Comparison of ENCODE assay signal across 25 mouse cellular contexts in the genomic region with DNA sequence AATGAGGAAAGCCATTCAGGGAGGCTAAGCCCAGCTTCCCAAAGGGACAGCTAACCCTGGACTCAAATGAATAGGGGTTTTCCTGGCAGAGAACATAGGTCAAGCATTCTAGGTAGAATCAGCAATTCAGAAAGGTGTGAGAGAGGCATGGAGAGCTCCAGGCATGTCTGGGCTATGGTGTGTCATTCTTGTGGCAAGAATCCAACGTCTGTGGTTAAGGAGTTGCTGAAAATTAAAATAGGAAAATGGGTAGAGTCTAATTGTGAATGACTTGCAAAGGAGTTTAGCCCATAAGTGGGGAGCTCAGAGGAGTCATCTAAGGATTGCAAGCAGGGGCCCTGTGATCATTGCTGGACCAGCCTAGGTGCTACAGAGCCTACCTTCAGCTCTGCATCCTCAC. TPM values are rescaled to one million over a fixed set of nuclear protein-coding genes. Genes with fewer than 3 reads are reported as not detected.
"Had no signal": no experiment of that assay in that cellular context is flagged by ENCODE, and none has a peak within 500 bp of the region (broad histone marks: within the 10 kb centered on the region; RNA-seq: fewer than 3 reads in every experiment).

No protein-coding gene starts in this region.

- H3K4me1 ChIP-seq: megakaryocyte, embryonic 14.5 days; midbrain, embryonic 13.5 days; midbrain, embryonic 15.5 days; neural tube, embryonic 12.5 days had no signal

- H3K27ac ChIP-seq: macrophage; midbrain, embryonic 13.5 days; midbrain, embryonic 15.5 days; neural tube, embryonic 12.5 days had no signal

- H3K27me3 ChIP-seq: midbrain, embryonic 13.5 days; midbrain, embryonic 15.5 days; neural tube, embryonic 12.5 days had no signal

- H3K4me3 ChIP-seq: megakaryocyte, embryonic 14.5 days; midbrain, embryonic 13.5 days; midbrain, embryonic 15.5 days; neural tube, embryonic 12.5 days had no signal

- DNase-seq: lung, adult 18-20 months; lung, embryonic 14.5 days; lung, postnatal 10 days; lung, postnatal 36 days; right cerebral cortex, postnatal 25 days; right cerebral cortex, postnatal 4 days; spleen, adult 18-20 months; thymus, adult 18-20 months; thymus, postnatal 14 days; thymus, postnatal 36 days had no signal

- H3K9ac ChIP-seq: lung, embryonic 14.5 days; midbrain, embryonic 13.5 days; midbrain, embryonic 15.5 days; neural tube, embryonic 12.5 days had no signal

- H3K36me3 ChIP-seq: midbrain, embryonic 13.5 days; midbrain, embryonic 15.5 days; neural tube, embryonic 12.5 days had no signal

- ATAC-seq: midbrain, embryonic 13.5 days; midbrain, embryonic 15.5 days had no signal

- H3K4me2 ChIP-seq: lung, embryonic 14.5 days; midbrain, embryonic 11.5 days; midbrain, embryonic 13.5 days; midbrain, embryonic 15.5 days; neural tube, embryonic 12.5 days had no signal

- H3K9me3 ChIP-seq: megakaryocyte, embryonic 14.5 days; midbrain, embryonic 13.5 days; midbrain, embryonic 15.5 days; neural tube, embryonic 12.5 days had no signal

RNA-seq across cellular contexts. Expression of gene Il1f10, which starts 3.6 kb away (rescaled TPM):
- total RNA-seq: megakaryocyte progenitor cell, adult 5-6 weeks; midbrain, postnatal 0 days; monocyte, adult 5-6 weeks; neutrophil, adult 5-6 weeks had no signal
- polyA plus RNA-seq: lung, embryonic 14.5 days; lung, embryonic 16.5 days; macrophage; midbrain, embryonic 11.5 days; midbrain, embryonic 13.5 days; midbrain, embryonic 15.5 days; midbrain, postnatal 0 days; neural tube, embryonic 12.5 days; neural tube, embryonic 14.5 days; small intestine, adult 2 months; stomach, embryonic 14.5 days; stomach, embryonic 16.5 days had no signal

RNA-seq across cellular contexts. Expression of gene Il1f5, which starts 17.9 kb away (rescaled TPM):
- total RNA-seq: megakaryocyte progenitor cell, adult 5-6 weeks; monocyte, adult 5-6 weeks; neutrophil, adult 5-6 weeks had no signal
- polyA plus RNA-seq: lung, embryonic 14.5 days; lung, embryonic 16.5 days; macrophage; midbrain, embryonic 11.5 days; midbrain, embryonic 13.5 days; midbrain, embryonic 15.5 days; midbrain, postnatal 0 days; neural tube, embryonic 12.5 days; neural tube, embryonic 14.5 days; small intestine, adult 2 months; stomach, embryonic 14.5 days had no signal

RNA-seq across cellular contexts. Expression of gene Il1rn, which starts 42.0 kb away (rescaled TPM):
- polyA plus RNA-seq: midbrain, embryonic 15.5 days; neural tube, embryonic 14.5 days had no signal
